8 mouse cellular contexts compared by ENCODE assay signal in genomic region chr16:18687367-18687766, GRCm38 (mm10). TPM values are rescaled to one million over a fixed set of nuclear protein-coding genes. Genes with fewer than 3 reads are reported as not detected.
DNase-seq lines count a peak whose midpoint lies in the region; ATAC-seq and TF ChIP-seq lines count a peak whose summit lies in the region.

No protein-coding gene starts in this region.

- H3K36me3 ChIP-seq in ES-Bruce4 (ENCODE audit: control insufficient read depth, insufficient read depth, low read length, poor library complexity, severe bottlenecking): no peaks in the 10 kb centered on the region
- no peaks in the 10 kb centered on the region for H3K36me3 ChIP-seq in forebrain, embryonic 14.5 days (ENCODE audit: control insufficient read depth, insufficient read depth, low read length)
- no peaks in the 10 kb centered on the region for H3K36me3 ChIP-seq in lung, embryonic 15.5 days

- peak; percentile 66 for DNase-seq in cerebellum, adult 11 months
- peak; percentile 64 for DNase-seq in forebrain, embryonic 14.5 days (ENCODE audit: low spot score)
- peak; percentile 23 for DNase-seq in heart, postnatal 25 days (ENCODE audit: low spot score)
- peak; percentile 84 to 87 for DNase-seq in kidney, postnatal 4 days
- peak; percentile 44 for DNase-seq in thymus, postnatal 25 days

- H3K27ac ChIP-seq in ES-Bruce4 (ENCODE audit: insufficient read depth, low read length): 0 out of 2 replicates have a peak overlapping the region, but pooled peaks have one; percentile 5
- no peak overlapping the region for H3K27ac ChIP-seq in forebrain, embryonic 14.5 days (ENCODE audit: low read depth, low read length)
- H3K27ac ChIP-seq in lung, embryonic 15.5 days: peak overlapping the region; percentile 80

- H3K9me3 ChIP-seq in ES-Bruce4 (replicated peaks; ENCODE audit: control insufficient read depth, insufficient read depth, low read length, poor library complexity, severe bottlenecking): no peaks in the 10 kb centered on the region
- H3K9me3 ChIP-seq in forebrain, embryonic 14.5 days (replicated peaks; ENCODE audit: control insufficient read depth, low read length): no peaks in the 10 kb centered on the region
- H3K9me3 ChIP-seq in lung, embryonic 15.5 days: no peaks in the 10 kb centered on the region

- TF ChIP-seq EP300 in ES-Bruce4 (IDR thresholded peaks at IDR 0.05; ENCODE audit: insufficient read depth, low read depth, low read length): no peak

- H3K27me3 ChIP-seq in ES-Bruce4 (ENCODE audit: control insufficient read depth, insufficient read depth, low read length, poor library complexity, severe bottlenecking): no peaks in the 10 kb centered on the region
- H3K27me3 ChIP-seq in forebrain, embryonic 14.5 days (replicated peaks; ENCODE audit: control insufficient read depth, insufficient read depth, low read length): no peaks in the 10 kb centered on the region
- no peaks in the 10 kb centered on the region for H3K27me3 ChIP-seq in lung, embryonic 15.5 days

- H3K9ac ChIP-seq in ES-Bruce4 (ENCODE audit: low read depth, poor library complexity, severe bottlenecking): peak overlapping the region; percentile 8; the same call in 1 of the 2 replicates
- peak overlapping the region; percentile 54; the same call in 1 of the 2 replicates for H3K9ac ChIP-seq in forebrain, embryonic 14.5 days (ENCODE audit: low read length)
- peak overlapping the region; percentile 32; the same call in 1 of the 2 replicates for H3K9ac ChIP-seq in lung, embryonic 15.5 days

- ATAC-seq in forebrain, embryonic 14.5 days: peak; percentile 40; the same call in 1 of the 2 replicates
- ATAC-seq in lung, embryonic 15.5 days (ENCODE audit: borderline replicate concordance, extremely low read depth, low FRiP score, low TSS enrichment): peak; percentile 44; the same call in 1 of the 2 replicates
- ATAC-seq in neutrophil, adult 5-6 weeks (ENCODE audit: extremely low read depth, insufficient number of reproducible peaks, low FRiP score, poor library complexity, severe bottlenecking): peak; percentile 49

- 7% methylated on average over 8 of the region's 8 CpGs for WGBS in forebrain, embryonic 14.5 days
- WGBS in lung, embryonic 15.5 days: 4% methylated on average over 8 of the region's 8 CpGs

- TF ChIP-seq POLR2A in ES-Bruce4 (IDR thresholded peaks at IDR 0.05; ENCODE audit: insufficient read depth, low read length): no peak

- H3K4me1 ChIP-seq in ES-Bruce4 (ENCODE audit: control insufficient read depth, insufficient read depth, low read length): peaks cover 5% of the 10 kb centered on the region
- no peaks in the 10 kb centered on the region for H3K4me1 ChIP-seq in forebrain, embryonic 14.5 days (ENCODE audit: control insufficient read depth, insufficient read depth, low read length)
- H3K4me1 ChIP-seq in lung, embryonic 15.5 days: peaks cover 17% of the 10 kb centered on the region

- H3K4me2 ChIP-seq in forebrain, embryonic 14.5 days (ENCODE audit: low read length): peak overlapping the region; percentile 48
- H3K4me2 ChIP-seq in lung, embryonic 15.5 days: peak overlapping the region; percentile 55

- peak overlapping the region; percentile 47 for H3K4me3 ChIP-seq in ES-Bruce4 (ENCODE audit: low read depth, low read length)
- no peak overlapping the region for H3K4me3 ChIP-seq in forebrain, embryonic 14.5 days (ENCODE audit: low read depth, low read length)
- peak overlapping the region; percentile 26 for H3K4me3 ChIP-seq in lung, embryonic 15.5 days

- intact Hi-C loops in heart, postnatal 25 days (cut with DNase I): no loop called here

- peak; percentile 84 for TF ChIP-seq CTCF in ES-Bruce4 (IDR thresholded peaks at IDR 0.05; ENCODE audit: low read depth, low read length)

RNA-seq across cellular contexts. Expression of gene Sept5, which starts 57.6 kb away (rescaled TPM):
- polyA plus RNA-seq in ES-Bruce4 (2011; ENCODE audit: insufficient read depth, insufficient read length, low read depth, missing spikeins): 1.8 and 5.2 TPM in 2 replicates
- 138 and 177 TPM in 2 replicates for polyA plus RNA-seq in forebrain, embryonic 14.5 days (2014; fragmentation: Nextera tagmentation; extraction: Ambion mirVana)
- 1 to 10 TPM; 3.9 to 4.6 TPM for total RNA-seq in heart, postnatal 25 days (2021)
- polyA plus RNA-seq in lung, embryonic 15.5 days (2015; fragmentation: Nextera tagmentation; extraction: Ambion mirVana): 20.2 and 20.9 TPM in 2 replicates
- total RNA-seq in neutrophil, adult 5-6 weeks (2017): 2.2 and 3.6 TPM in 2 replicates

Comparison
In these comparisons a context has a peak if more than half of its experiments do, and no peak if none do; other contexts are left out.
1. DNase-seq: peak in every context shown above with its lines; median percentile 86 in kidney, postnatal 4 days; 66 in cerebellum, adult 11 months; 64 in forebrain, embryonic 14.5 days; 44 in thymus, postnatal 25 days; 23 in heart, postnatal 25 days.